Mouse (Mus musculus): ENCODE data around the gene Sinhcaf. TPM values are rescaled to one million over a fixed set of nuclear protein-coding genes. Genes with fewer than 3 reads are reported as not detected.
A peak's percentile ranks its signal among the peaks of the same experiment; 100 is the strongest.
"Not testable (repeated sequence)": the region's sequence is repeated elsewhere in the genome, so short reads cannot be mapped to it uniquely, and the experiment has no call there.

The Sinhcaf gene
- 37.2 and 41.3 TPM in 2 replicates for total RNA-seq (2021)
- long read RNA-seq, transcript Sinhcaf-201 (6 exons, 2,697 nt) = major isoform, 10 of 19 reads
- long read RNA-seq, transcript Sinhcaf-203 (6 exons, 906 nt) = minor isoform, 6 of 19 reads
- long read RNA-seq, partial matches to known transcripts = 0 of 19 reads
- long read RNA-seq, other reads (novel, unspliced or antisense) = 2 of 19 reads

DNA sequence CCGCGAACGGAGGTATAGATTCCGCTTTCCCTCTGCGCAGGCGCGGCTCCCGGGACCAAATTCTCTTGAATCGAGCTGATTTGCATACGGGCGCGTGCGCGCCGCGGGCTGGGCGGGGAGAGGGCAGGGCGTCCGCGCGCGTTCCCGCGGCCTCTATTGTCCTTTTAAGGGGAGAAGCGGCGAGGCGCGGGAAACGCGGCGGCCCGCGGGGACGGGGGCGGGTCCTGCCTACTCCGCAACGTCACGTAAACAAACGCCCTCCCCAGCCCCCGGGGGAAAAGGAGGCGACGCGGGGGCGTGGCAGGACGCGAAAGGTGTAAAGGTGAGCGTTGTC, at the start of gene Sinhcaf:
Gene Sinhcaf (minus strand): TSS at position 59 of the 334 bp plus-strand sequence.
- DNase-seq = peak; percentile 99

GRCm38 (mm10) chr6:148994327-148994999, 48.2 kb upstream of the Sinhcaf start:
- DNase-seq = no peak

DNA sequence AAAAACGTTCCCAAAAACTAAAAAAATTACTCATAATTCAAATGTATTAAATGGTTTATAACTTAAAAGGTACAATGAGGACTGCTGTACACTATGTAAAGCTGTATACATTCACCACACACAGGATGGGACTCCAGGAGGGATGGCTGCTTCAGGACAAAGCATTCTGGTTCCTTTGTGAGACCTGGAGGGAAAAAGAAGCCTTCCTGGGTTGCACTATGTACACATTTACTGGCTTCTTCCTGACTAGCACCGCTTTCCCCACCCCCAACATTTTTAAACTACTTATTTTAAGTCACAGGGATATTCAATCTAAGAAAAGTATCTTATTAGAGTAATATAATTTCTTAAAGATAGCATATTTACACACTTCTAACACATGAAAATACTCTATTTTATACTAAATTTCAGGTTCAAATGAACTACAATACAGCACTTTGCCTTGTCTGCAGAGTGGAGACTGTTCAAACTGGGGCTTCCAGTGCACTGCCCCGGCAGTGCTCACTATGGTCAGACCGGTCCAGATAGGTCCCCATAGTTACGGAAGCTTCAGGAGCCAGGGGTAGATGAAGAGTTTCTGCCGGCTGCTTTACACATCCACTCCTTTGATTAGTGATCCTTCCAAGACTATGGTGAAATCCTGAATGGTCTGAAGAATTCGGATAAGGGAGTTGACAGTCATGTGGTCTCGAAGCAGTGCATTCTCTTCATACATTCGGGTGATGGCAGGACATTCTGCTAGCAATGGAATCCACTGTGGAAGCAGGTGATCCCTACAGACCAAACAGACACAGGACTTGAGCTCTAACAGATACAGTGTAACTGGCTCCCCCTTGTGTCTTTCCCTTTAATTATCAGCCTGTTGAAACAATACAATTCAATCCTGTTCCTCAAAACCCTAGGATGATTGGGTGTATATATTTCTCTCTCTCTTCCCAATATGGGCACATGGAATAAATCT, 47.1 kb upstream of the Sinhcaf start:
- DNase-seq = no peak

GRCm38 (mm10) chr6:148992373-148993116, 46.3 kb upstream of the Sinhcaf start:
- DNase-seq = no peak

GRCm38 (mm10) chr6:148991660-148992372, 45.5 kb upstream of the Sinhcaf start:
- DNase-seq = no peak

- not testable (repeated sequence) for DNase-seq
These were observed 43.7 kb upstream of the Sinhcaf start for GRCm38 (mm10) chr6:148989792-148990491.

GRCm38 (mm10) chr6:148986003-148986402, 39.7 kb upstream of the Sinhcaf start:
- no peak for DNase-seq

- DNase-seq = no peak
These were observed 34.2 kb upstream of the Sinhcaf start for GRCm38 (mm10) chr6:148980495-148980894.

GRCm38 (mm10) chr6:148975096-148975495, 28.8 kb upstream of the Sinhcaf start:
- no peak for DNase-seq

DNA sequence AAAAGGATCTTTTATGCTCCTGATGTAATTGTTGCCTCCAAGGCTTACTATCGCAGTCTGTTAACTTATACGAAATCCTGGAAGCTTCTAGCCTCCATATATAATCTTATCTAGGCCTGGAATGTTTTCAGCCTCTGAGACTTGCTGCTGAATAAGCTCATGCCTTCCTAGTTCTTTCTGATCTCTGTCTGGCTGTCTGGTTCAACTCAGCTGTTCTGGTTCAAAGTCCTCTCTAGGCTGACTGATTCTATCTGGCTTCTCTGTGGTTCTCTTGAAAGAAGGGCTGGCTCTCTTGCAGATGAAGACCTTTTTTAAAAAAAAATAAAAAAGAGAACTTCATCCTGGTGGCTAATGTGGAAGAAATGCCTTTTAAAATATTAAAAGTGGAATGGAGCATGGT, 26.6 kb upstream of the Sinhcaf start:
- DNase-seq = no peak

DNA sequence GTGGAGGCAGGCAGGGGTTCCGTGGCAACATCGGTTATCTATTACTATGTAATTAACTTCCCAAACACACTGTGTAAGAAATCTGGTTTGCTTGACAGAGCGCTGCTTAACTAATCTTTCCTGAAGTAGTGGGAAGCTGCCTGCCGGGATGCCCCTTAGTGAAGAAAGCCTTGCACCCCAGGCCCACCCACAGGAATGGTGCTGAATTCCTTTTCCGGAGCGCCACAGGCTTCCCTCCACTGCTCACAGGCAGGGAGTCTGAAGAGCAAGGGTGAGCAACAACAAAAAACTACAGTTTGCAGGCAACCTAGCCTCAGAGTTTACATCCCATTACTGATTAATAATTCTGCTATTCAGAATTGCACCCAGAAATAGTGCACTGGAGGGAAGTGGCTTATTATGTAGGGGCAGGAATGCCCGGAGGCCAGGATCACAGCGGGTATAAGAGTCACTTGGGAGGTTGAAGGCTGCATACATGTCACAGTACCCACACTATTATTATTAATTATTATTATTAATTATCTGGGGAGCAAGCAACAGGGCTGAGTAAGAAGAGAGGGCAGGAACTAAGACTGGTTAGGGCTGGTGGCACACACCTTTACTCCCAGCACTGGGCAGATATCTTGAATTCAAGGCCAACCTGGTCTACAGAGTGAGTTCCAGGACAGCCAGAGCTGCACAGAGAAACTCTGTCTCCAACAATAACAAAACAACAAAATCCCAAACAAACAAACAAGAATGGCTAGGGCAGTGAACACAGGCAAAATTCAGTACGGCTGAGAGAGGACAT, 26.0 kb upstream of the Sinhcaf start:
- no peak for DNase-seq

DNA sequence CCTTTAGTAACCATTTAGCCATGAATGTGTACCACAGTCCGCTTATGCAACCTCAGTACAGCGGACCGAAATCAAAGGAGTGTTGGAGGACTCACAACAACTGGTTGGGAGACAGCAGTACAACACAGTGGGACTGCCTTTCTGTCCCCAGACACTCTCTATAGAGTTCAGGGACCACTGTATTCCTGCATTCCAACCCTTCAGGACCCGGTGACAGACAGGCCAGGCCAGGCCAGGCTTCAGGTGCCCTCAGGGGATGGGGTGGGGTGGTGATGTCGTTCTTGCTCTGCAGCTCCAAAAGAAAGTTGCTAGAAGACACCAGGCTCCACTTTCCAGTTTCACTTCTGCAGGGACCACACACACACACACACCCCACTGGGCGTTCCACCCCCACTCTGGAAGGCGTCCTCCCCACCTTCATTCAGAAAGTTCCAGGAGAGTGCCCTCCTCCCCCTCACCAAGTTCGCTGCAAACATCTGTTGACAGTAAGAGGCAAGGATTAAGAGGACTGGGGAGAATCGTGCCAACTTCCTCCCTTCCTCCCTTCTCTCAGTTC, 25.2 kb upstream of the Sinhcaf start:
- no peak for DNase-seq

GRCm38 (mm10) chr6:148961285-148961684, 15.0 kb upstream of the Sinhcaf start:
- no peak for DNase-seq

GRCm38 (mm10) chr6:148959540-148960238, 13.4 kb upstream of the Sinhcaf start:
- no peak for DNase-seq

GRCm38 (mm10) chr6:148958712-148959111, 12.4 kb upstream of the Sinhcaf start:
- DNase-seq = no peak

- no peak for DNase-seq
These were observed 10.8 kb upstream of the Sinhcaf start for GRCm38 (mm10) chr6:148957046-148957445.

- DNase-seq = no peak
These were observed 9.6 kb upstream of the Sinhcaf start for GRCm38 (mm10) chr6:148955641-148956420.

DNA sequence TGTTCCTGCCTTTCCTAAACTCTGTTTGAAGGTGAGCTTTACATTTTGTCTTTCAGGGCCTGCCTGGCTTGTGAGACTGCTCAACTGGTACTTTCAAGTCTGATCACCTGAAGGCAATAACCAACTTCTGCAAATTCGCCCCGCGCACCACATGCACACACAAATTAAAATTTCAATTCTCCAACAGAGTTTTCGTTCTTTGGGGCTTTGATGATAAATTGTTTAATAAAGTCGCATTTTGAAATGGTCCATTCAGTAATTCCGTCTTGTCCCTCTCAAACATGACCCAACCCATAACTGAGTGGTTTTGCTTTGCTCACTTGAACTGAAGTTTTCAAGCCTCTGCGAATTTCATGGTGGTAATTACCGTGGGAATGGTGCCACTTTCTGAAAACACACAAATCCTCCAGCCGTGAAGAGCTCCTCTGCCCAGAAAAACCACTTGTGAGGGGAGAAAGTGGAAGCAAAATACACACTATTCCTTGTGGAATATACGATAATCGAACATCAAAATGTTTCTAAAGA, 676 bp upstream of the Sinhcaf start:
- no peak for DNase-seq
